Mouse (Mus musculus): ENCODE measurements around the gene Bhlhe41. TPM values are rescaled to one million over a fixed set of nuclear protein-coding genes. Genes with fewer than 3 reads are reported as not detected.

The Bhlhe41 gene
- polyA plus RNA-seq, 1 experiment from 2014 or later, result 0.63 TPM

GRCm38 (mm10) chr6:145893366-145894021 lies 28.1 kb upstream of the Bhlhe41 start:
- no peaks in the 10 kb centered on the region for H3K36me3 ChIP-seq (ENCODE audit: control insufficient read depth, insufficient read depth, low read length)
- no peak for ATAC-seq (ENCODE audit: low read depth)
- H3K9ac ChIP-seq (ENCODE audit: low read length), result no peak overlapping the region
- no peaks in the 10 kb centered on the region for H3K27me3 ChIP-seq (ENCODE audit: control insufficient read depth, insufficient read depth, low read depth, low read length)
- no peak overlapping the region for H3K27ac ChIP-seq (ENCODE audit: low read length)
- H3K9me3 ChIP-seq (ENCODE audit: control insufficient read depth, low read length), result no peaks in the 10 kb centered on the region
- no peak overlapping the region for H3K4me2 ChIP-seq (ENCODE audit: low read depth, low read length)
- H3K4me1 ChIP-seq (replicated peaks; ENCODE audit: control insufficient read depth, insufficient read depth, low read length), result no peaks in the 10 kb centered on the region
- WGBS, result 78% methylated on average over 13 of the region's 13 CpGs
- H3K4me3 ChIP-seq (ENCODE audit: low read length), result no peak overlapping the region

- no peak overlapping the region for H3K4me2 ChIP-seq (ENCODE audit: low read depth, low read length)
- H3K9ac ChIP-seq (ENCODE audit: low read length), result no peak overlapping the region
- ATAC-seq (ENCODE audit: low read depth), result no peak
- no peaks in the 10 kb centered on the region for H3K36me3 ChIP-seq (ENCODE audit: control insufficient read depth, insufficient read depth, low read length)
- H3K4me3 ChIP-seq (ENCODE audit: low read length), result no peak overlapping the region
- H3K27me3 ChIP-seq (ENCODE audit: control insufficient read depth, insufficient read depth, low read depth, low read length), result no peaks in the 10 kb centered on the region
- no peaks in the 10 kb centered on the region for H3K4me1 ChIP-seq (replicated peaks; ENCODE audit: control insufficient read depth, insufficient read depth, low read length)
- WGBS, result 90% methylated on average over 20 of the region's 20 CpGs
- no peak overlapping the region for H3K27ac ChIP-seq (ENCODE audit: low read length)
- H3K9me3 ChIP-seq (ENCODE audit: control insufficient read depth, low read length), result no peaks in the 10 kb centered on the region
Measured at GRCm38 (mm10) chr6:145892381-145893265, 27.3 kb upstream of the Bhlhe41 start.

GRCm38 (mm10) chr6:145891951-145892350 lies 26.6 kb upstream of the Bhlhe41 start:
- WGBS, result 50% methylated on average over 11 of the region's 11 CpGs
- no peak overlapping the region for H3K4me2 ChIP-seq (ENCODE audit: low read depth, low read length)
- H3K4me1 ChIP-seq (replicated peaks; ENCODE audit: control insufficient read depth, insufficient read depth, low read length), result no peaks in the 10 kb centered on the region
- no peak for ATAC-seq (ENCODE audit: low read depth)
- H3K27ac ChIP-seq (ENCODE audit: low read length), result no peak overlapping the region
- H3K4me3 ChIP-seq (ENCODE audit: low read length), result no peak overlapping the region
- H3K36me3 ChIP-seq (ENCODE audit: control insufficient read depth, insufficient read depth, low read length), result no peaks in the 10 kb centered on the region
- no peaks in the 10 kb centered on the region for H3K9me3 ChIP-seq (ENCODE audit: control insufficient read depth, low read length)
- H3K9ac ChIP-seq (ENCODE audit: low read length), result no peak overlapping the region
- H3K27me3 ChIP-seq (ENCODE audit: control insufficient read depth, insufficient read depth, low read depth, low read length), result no peaks in the 10 kb centered on the region

- Histone ChIP-seq H3K4me1 (replicated peaks; ENCODE audit: control insufficient read depth, insufficient read depth, low read length) (no peaks in the 10 kb centered on the region), H3K9ac (ENCODE audit: low read length) (no peak overlapping the region), H3K27ac (ENCODE audit: low read length) (no peak overlapping the region), H3K27me3 (ENCODE audit: control insufficient read depth, insufficient read depth, low read depth, low read length) (no peaks in the 10 kb centered on the region), H3K9me3 (ENCODE audit: control insufficient read depth, low read length) (no peaks in the 10 kb centered on the region), H3K4me3 (ENCODE audit: low read length) (no peak overlapping the region), H3K36me3 (ENCODE audit: control insufficient read depth, insufficient read depth, low read length) (no peaks in the 10 kb centered on the region), H3K4me2 (ENCODE audit: low read depth, low read length) (no peak overlapping the region)
- ATAC-seq (ENCODE audit: low read depth), result no peak
- WGBS, result 66% methylated on average over 6 of the region's 6 CpGs
Measured at GRCm38 (mm10) chr6:145887719-145888118, 22.4 kb upstream of the Bhlhe41 start.

- no peak overlapping the region for H3K9ac ChIP-seq (ENCODE audit: low read length)
- H3K36me3 ChIP-seq (ENCODE audit: control insufficient read depth, insufficient read depth, low read length), result no peaks in the 10 kb centered on the region
- 45% methylated on average over 8 of the region's 8 CpGs for WGBS
- no peaks in the 10 kb centered on the region for H3K4me1 ChIP-seq (replicated peaks; ENCODE audit: control insufficient read depth, insufficient read depth, low read length)
- H3K9me3 ChIP-seq (ENCODE audit: control insufficient read depth, low read length), result no peaks in the 10 kb centered on the region
- H3K4me2 ChIP-seq (ENCODE audit: low read depth, low read length), result no peak overlapping the region
- no peak overlapping the region for H3K27ac ChIP-seq (ENCODE audit: low read length)
- no peaks in the 10 kb centered on the region for H3K27me3 ChIP-seq (ENCODE audit: control insufficient read depth, insufficient read depth, low read depth, low read length)
- H3K4me3 ChIP-seq (ENCODE audit: low read length), result no peak overlapping the region
- ATAC-seq (ENCODE audit: low read depth), result no peak
Measured at GRCm38 (mm10) chr6:145886277-145886676, 20.9 kb upstream of the Bhlhe41 start.

GRCm38 (mm10) chr6:145885069-145885468 lies 19.7 kb upstream of the Bhlhe41 start:
- no peaks in the 10 kb centered on the region for H3K4me1 ChIP-seq (replicated peaks; ENCODE audit: control insufficient read depth, insufficient read depth, low read length)
- H3K27ac ChIP-seq (ENCODE audit: low read length), result no peak overlapping the region
- 74% methylated on average over 4 of the region's 4 CpGs for whole genome bisulfite sequencing
- no peaks in the 10 kb centered on the region for H3K27me3 ChIP-seq (ENCODE audit: control insufficient read depth, insufficient read depth, low read depth, low read length)
- H3K4me3 ChIP-seq (ENCODE audit: low read length), result no peak overlapping the region
- ATAC-seq (ENCODE audit: low read depth), result no peak
- no peak overlapping the region for H3K9ac ChIP-seq (ENCODE audit: low read length)
- H3K36me3 ChIP-seq (ENCODE audit: control insufficient read depth, insufficient read depth, low read length), result no peaks in the 10 kb centered on the region
- no peak overlapping the region for H3K4me2 ChIP-seq (ENCODE audit: low read depth, low read length)
- H3K9me3 ChIP-seq (ENCODE audit: control insufficient read depth, low read length), result no peaks in the 10 kb centered on the region

- Histone ChIP-seq H3K27me3 (ENCODE audit: control insufficient read depth, insufficient read depth, low read depth, low read length) (no peaks in the 10 kb centered on the region), H3K4me3 (ENCODE audit: low read length) (no peak overlapping the region), H3K27ac (ENCODE audit: low read length) (no peak overlapping the region), H3K4me1 (replicated peaks; ENCODE audit: control insufficient read depth, insufficient read depth, low read length) (no peaks in the 10 kb centered on the region), H3K4me2 (ENCODE audit: low read depth, low read length) (no peak overlapping the region), H3K9ac (ENCODE audit: low read length) (no peak overlapping the region), H3K36me3 (ENCODE audit: control insufficient read depth, insufficient read depth, low read length) (no peaks in the 10 kb centered on the region), H3K9me3 (ENCODE audit: control insufficient read depth, low read length) (no peaks in the 10 kb centered on the region)
- no peak for ATAC-seq (ENCODE audit: low read depth)
- WGBS, result 66% methylated on average over 4 of the region's 4 CpGs
Measured at GRCm38 (mm10) chr6:145883668-145884067, 18.3 kb upstream of the Bhlhe41 start.

- Histone ChIP-seq H3K4me1 (replicated peaks; ENCODE audit: control insufficient read depth, insufficient read depth, low read length) (no peaks in the 10 kb centered on the region), H3K4me3 (ENCODE audit: low read length) (no peak overlapping the region), H3K27me3 (ENCODE audit: control insufficient read depth, insufficient read depth, low read depth, low read length) (no peaks in the 10 kb centered on the region), H3K9ac (ENCODE audit: low read length) (no peak overlapping the region), H3K36me3 (ENCODE audit: control insufficient read depth, insufficient read depth, low read length) (no peaks in the 10 kb centered on the region), H3K27ac (ENCODE audit: low read length) (no peak overlapping the region), H3K9me3 (ENCODE audit: control insufficient read depth, low read length) (no peaks in the 10 kb centered on the region), H3K4me2 (ENCODE audit: low read depth, low read length) (no peak overlapping the region)
- ATAC-seq (ENCODE audit: low read depth), result no peak
- WGBS, result 35% methylated on average over 1 of the region's 1 CpGs
Measured at GRCm38 (mm10) chr6:145883010-145883409, 17.7 kb upstream of the Bhlhe41 start.

GRCm38 (mm10) chr6:145880609-145881008 lies 15.3 kb upstream of the Bhlhe41 start:
- no peaks in the 10 kb centered on the region for H3K9me3 ChIP-seq (ENCODE audit: control insufficient read depth, low read length)
- no peak for ATAC-seq (ENCODE audit: low read depth)
- H3K4me2 ChIP-seq (ENCODE audit: low read depth, low read length), result no peak overlapping the region
- H3K36me3 ChIP-seq (ENCODE audit: control insufficient read depth, insufficient read depth, low read length), result no peaks in the 10 kb centered on the region
- 80% methylated on average over 5 of the region's 5 CpGs for WGBS
- peaks cover 3% of the 10 kb centered on the region for H3K4me1 ChIP-seq (replicated peaks; ENCODE audit: control insufficient read depth, insufficient read depth, low read length)
- no peak overlapping the region for H3K4me3 ChIP-seq (ENCODE audit: low read length)
- H3K27ac ChIP-seq (ENCODE audit: low read length), result no peak overlapping the region
- H3K27me3 ChIP-seq (ENCODE audit: control insufficient read depth, insufficient read depth, low read depth, low read length), result no peaks in the 10 kb centered on the region
- no peak overlapping the region for H3K9ac ChIP-seq (ENCODE audit: low read length)
